Mouse (Mus musculus): ENCODE results near the gene Mob3a. TPM values are rescaled to one million over a fixed set of nuclear protein-coding genes. Genes with fewer than 3 reads are reported as not detected.
A peak's percentile ranks its signal among the peaks of the same experiment; 100 is the strongest.

Gene Mob3a
- total and polyA plus RNA-seq, 3 experiments, result 56.9 to 84.2 (median 71.4) TPM

DNA sequence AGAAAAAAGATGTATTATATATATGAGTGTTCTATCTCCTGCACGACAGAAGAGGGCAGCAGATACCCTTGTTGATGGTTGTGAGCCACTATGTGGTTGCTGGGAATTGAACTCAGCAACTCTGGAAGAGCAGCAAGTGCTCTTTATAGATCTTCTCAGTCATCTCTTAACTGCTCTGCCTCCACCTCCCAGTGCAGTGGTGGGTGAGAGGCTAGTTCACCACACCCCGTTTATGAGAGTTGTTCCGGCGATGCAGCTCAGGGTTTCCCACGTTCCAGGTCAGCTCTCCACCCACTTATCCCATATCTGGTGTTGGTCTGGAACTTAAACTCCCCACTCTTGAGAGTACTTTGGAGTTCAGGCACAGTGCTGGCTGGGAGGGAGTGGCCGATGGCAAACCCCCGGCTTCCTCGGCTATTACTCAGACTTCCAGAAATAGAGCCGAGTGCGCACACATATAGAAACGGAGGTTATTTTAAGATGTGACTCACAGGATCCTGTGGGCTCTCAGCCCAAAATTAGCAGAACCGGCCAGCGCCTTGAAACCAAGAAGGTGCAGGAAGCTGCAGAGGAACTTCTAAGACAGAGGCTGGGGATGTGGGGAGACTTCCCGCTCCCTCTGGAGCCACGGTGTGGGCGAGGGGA, 49.5 kb upstream of the Mob3a start:
- H3K36me3 ChIP-seq (replicated peaks in 1 of 2; ENCODE audit: control insufficient read depth in 1 of 2, insufficient read depth in 1 of 2, low read length in 1 of 2), result no peaks in the 10 kb centered on the region
- peaks cover 7 to 27% of the 10 kb centered on the region in 2 experiments for H3K4me1 ChIP-seq (ENCODE audit: control insufficient read depth in 1 of 2, insufficient read depth in 2 of 2)
- in situ Hi-C loops (cut with MboI; ENCODE audit: low pct_ligation_motif_present, low pct_unique_long_range_greater_than_20kb, low sequenced_read_pairs), result no loop called here
- DNase-seq (ENCODE audit: extremely low read depth), result peak; percentile 87
- peak overlapping the region; percentile 41 for H3K9ac ChIP-seq (ENCODE audit: insufficient read depth, low read depth)
- peak overlapping the region in 2 of 3 experiments; percentile 28 to 42 for H3K4me3 ChIP-seq (replicated peaks in 1 of 3; ENCODE audit: low read depth in 2 of 3, low read length in 2 of 3, poor library complexity in 1 of 3)
- peak overlapping the region; percentile 79 for H3K4me2 ChIP-seq (ENCODE audit: insufficient read depth, low read depth, poor library complexity, severe bottlenecking)
- H3K79me2 ChIP-seq (replicated peaks; ENCODE audit: control insufficient read depth, extremely low read depth, insufficient read depth, poor library complexity, severe bottlenecking), result peaks cover 12% of the 10 kb centered on the region
- H3K9me3 ChIP-seq (replicated peaks; ENCODE audit: low read length), result no peaks in the 10 kb centered on the region
- TF ChIP-seq SMC3 (IDR thresholded peaks at IDR 0.05; ENCODE audit: low read depth, low read length) (peak; percentile 45), JUN (IDR thresholded peaks at IDR 0.05; ENCODE audit: insufficient read depth, low read depth, low read length) (peak; percentile 59; the same call in 1 of the 2 replicates), NRF1 (IDR thresholded peaks at IDR 0.05; ENCODE audit: low read depth, low read length) (no peak), GABPA (IDR thresholded peaks at IDR 0.05; ENCODE audit: insufficient replicate concordance, low read depth, low read length) (no peak), MAZ (IDR thresholded peaks at IDR 0.05; ENCODE audit: low read depth, low read length) (no peak), CHD1 (IDR thresholded peaks at IDR 0.05; ENCODE audit: low read depth, low read length) (peak; percentile 83), RCOR1 (conservative IDR thresholded peaks at IDR 0.05; ENCODE audit: low read depth, low read length) (peak; percentile 89), JUND (conservative IDR thresholded peaks at IDR 0.05; ENCODE audit: low read depth, low read length) (no peak; the same call in 1 of the 2 replicates), CTCF (conservative IDR thresholded peaks at IDR 0.05 in 1 of 2, IDR thresholded peaks at IDR 0.05 in 1 of 2; ENCODE audit: low read depth in 2 of 2, low read length in 2 of 2) (peak in 1 of 2 experiments; percentile 75; a peak in 2 of 4 replicates), MYC (IDR thresholded peaks at IDR 0.05; ENCODE audit: low read depth, low read length) (no peak), NELFE (IDR thresholded peaks at IDR 0.05; ENCODE audit: low read depth, low read length) (no peak), IRF4 (IDR thresholded peaks at IDR 0.05; ENCODE audit: low read depth, low read length) (peak; percentile 83), PAX5 (IDR thresholded peaks at IDR 0.05; ENCODE audit: low read length) (no peak), ZKSCAN1 (IDR thresholded peaks at IDR 0.05; ENCODE audit: borderline replicate concordance, low read depth, low read length) (no peak), ETS1 (conservative IDR thresholded peaks at IDR 0.05; ENCODE audit: low read depth, low read length) (peak; percentile 93), HCFC1 (IDR thresholded peaks at IDR 0.05; ENCODE audit: low read depth, low read length) (no peak; the same call in none of the 2 replicates), USF2 (conservative IDR thresholded peaks at IDR 0.05; ENCODE audit: low read depth, low read length) (no peak), ELF1 (IDR thresholded peaks at IDR 0.05; ENCODE audit: low read depth, low read length) (peak; percentile 52), MAFK (IDR thresholded peaks at IDR 0.05; ENCODE audit: insufficient replicate concordance, low read length) (peak; percentile 40; the same call in 1 of the 2 replicates), BHLHE40 (IDR thresholded peaks at IDR 0.05; ENCODE audit: low read depth, low read length) (peak; percentile 87), UBTF (IDR thresholded peaks at IDR 0.05; ENCODE audit: low read depth, low read length) (0 out of 2 replicates have a peak, but pooled peaks have one; percentile 50), CHD2 (IDR thresholded peaks at IDR 0.05; ENCODE audit: low read length) (peak; percentile 66), POLR2AphosphoS2 (IDR thresholded peaks at IDR 0.05; ENCODE audit: low read depth, low read length) (no peak), E2F4 (IDR thresholded peaks at IDR 0.05; ENCODE audit: insufficient replicate concordance, low read depth, low read length) (0 out of 2 replicates have a peak, but pooled peaks have one; percentile 5), POLR2A (IDR thresholded peaks at IDR 0.05; ENCODE audit: low read depth, low read length) (no peak), TCF12 (IDR thresholded peaks at IDR 0.05; ENCODE audit: low read depth, low read length) (peak; percentile 59; the same call in 1 of the 2 replicates), KAT2A (IDR thresholded peaks at IDR 0.05; ENCODE audit: insufficient replicate concordance, low read length) (no peak), ZC3H11A (IDR thresholded peaks at IDR 0.05; ENCODE audit: low read depth, low read length) (no peak), MXI1 (IDR thresholded peaks at IDR 0.05; ENCODE audit: low read depth, low read length) (0 out of 2 replicates have a peak, but pooled peaks have one; percentile 61), EP300 (IDR thresholded peaks at IDR 0.05; ENCODE audit: low read length) (peak; percentile 75), ZMIZ1 (IDR thresholded peaks at IDR 0.05; ENCODE audit: low read depth, low read length) (0 out of 2 replicates have a peak, but pooled peaks have one; percentile 29), MEF2A (IDR thresholded peaks at IDR 0.05; ENCODE audit: borderline replicate concordance, low read depth, low read length) (peak; percentile 100), MAX (IDR thresholded peaks at IDR 0.05; ENCODE audit: low read length) (peak; percentile 55; the same call in 1 of the 2 replicates), SIN3A (IDR thresholded peaks at IDR 0.05; ENCODE audit: low read length) (peak; percentile 45; the same call in 1 of the 2 replicates), ZNF384 (IDR thresholded peaks at IDR 0.05; ENCODE audit: low read depth, low read length) (peak; percentile 17; the same call in 1 of the 2 replicates), USF1 (IDR thresholded peaks at IDR 0.05; ENCODE audit: low read depth, low read length) (no peak), RAD21 (IDR thresholded peaks at IDR 0.05; ENCODE audit: low read depth, low read length) (peak; percentile 75), TBP (conservative IDR thresholded peaks at IDR 0.05; ENCODE audit: low read depth, low read length) (0 out of 2 replicates have a peak, but pooled peaks have one; percentile 38)
- dilution Hi-C loops (cut with MboI; ENCODE audit: extremely low pct_ligation_motif_present, extremely low pct_unique_long_range_greater_than_20kb, low sequenced_read_pairs), result no loop called here
- H3K27ac ChIP-seq (ENCODE audit: insufficient read depth, low read depth), result peak overlapping the region; percentile 56
- no peaks in the 10 kb centered on the region for H3K27me3 ChIP-seq (replicated peaks)
